Mouse (Mus musculus) telencephalon, adult 2 months (tissue): ENCODE results near the gene Ica1l.
"Not testable (repeated sequence)": the region's sequence is repeated elsewhere in the genome, so short reads cannot be mapped to it uniquely, and the experiment has no call there.

Experiments used
- DNase-seq: peaks from one replicate; pipeline ENCODE4 v3.0.0-alpha.2; 2011; ENCODE audit warnings: low read depth, low spot score

The Ica1l gene

GRCm38 (mm10) chr1:60042796-60043469 is at the start of gene Ica1l:
Ica1l (minus strand) TSS chr1:60043184.
- no peak for DNase-seq

- no peak for DNase-seq
Measured at GRCm38 (mm10) chr1:60076411-60076810, 33.4 kb upstream of the Ica1l start.

GRCm38 (mm10) chr1:60075590-60075989 is 32.6 kb upstream of the Ica1l start:
- no peak for DNase-seq

GRCm38 (mm10) chr1:60074935-60075334 is 32.0 kb upstream of the Ica1l start:
- DNase-seq = no peak

GRCm38 (mm10) chr1:60070725-60071124 is 27.7 kb upstream of the Ica1l start:
- not testable (repeated sequence) for DNase-seq

GRCm38 (mm10) chr1:60056310-60056709 is 13.3 kb upstream of the Ica1l start:
- DNase-seq = no peak

- DNase-seq = no peak
Measured at GRCm38 (mm10) chr1:60054659-60055058, 11.7 kb upstream of the Ica1l start.

GRCm38 (mm10) chr1:60047481-60047880 is 4.5 kb upstream of the Ica1l start:
- not testable (repeated sequence) for DNase-seq

- DNase-seq = no peak
Measured at GRCm38 (mm10) chr1:60044595-60044994, 1.6 kb upstream of the Ica1l start.

- DNase-seq = no peak
Measured at GRCm38 (mm10) chr1:60042398-60042795, 587 bp downstream of the Ica1l start.

GRCm38 (mm10) chr1:60035044-60035443 is 7.9 kb downstream of the Ica1l start:
- peak; percentile 77 for DNase-seq

- DNase-seq = no peak
Measured at GRCm38 (mm10) chr1:60017031-60017469, 25.9 kb downstream of the Ica1l start.

GRCm38 (mm10) chr1:60016136-60016611 is 26.8 kb downstream of the Ica1l start:
- DNase-seq = no peak

- DNase-seq = no peak
Measured at GRCm38 (mm10) chr1:60015511-60015910, 27.5 kb downstream of the Ica1l start.

- no peak for DNase-seq
Measured at GRCm38 (mm10) chr1:60013779-60014178, 29.2 kb downstream of the Ica1l start.

- DNase-seq = no peak
Measured at GRCm38 (mm10) chr1:60008743-60009142, 34.2 kb downstream of the Ica1l start.

- no peak for DNase-seq
Measured at GRCm38 (mm10) chr1:60007337-60007736, 35.6 kb downstream of the Ica1l start.

- DNase-seq = no peak
Measured at GRCm38 (mm10) chr1:60000319-60000718, 42.7 kb downstream of the Ica1l start.

- DNase-seq = no peak
Measured at GRCm38 (mm10) chr1:59997352-59997751, 45.6 kb downstream of the Ica1l start.

GRCm38 (mm10) chr1:59995646-59996045 is 47.3 kb downstream of the Ica1l start:
- no peak for DNase-seq

GRCm38 (mm10) chr1:59987399-59988040 is 55.5 kb downstream of the Ica1l start:
- peak; percentile 89 for DNase-seq

GRCm38 (mm10) chr1:59986626-59987025 is 56.4 kb downstream of the Ica1l start:
- DNase-seq = no peak

GRCm38 (mm10) chr1:59967291-59967690 is 75.7 kb downstream of the Ica1l start:
- no peak for DNase-seq
